Mouse (Mus musculus) cortical plate, adult 2 months (tissue): Measurements from ENCODE around the gene Slc27a1. TPM values are rescaled to one million over a fixed set of nuclear protein-coding genes. Genes with fewer than 3 reads are reported as not detected.

Experiments used
- H3K27ac ChIP-seq: fragments of 200-500 bp; 2 replicates; pipeline ENCODE4 v1.5.1; 2012; ENCODE audit warnings: low read length, control low read depth, inconsistent platforms; ENCODE audit not compliant: insufficient read depth
- H3K4me1 ChIP-seq: fragments of 200-500 bp; 2 replicates; pipeline ENCODE4 v1.6.1; 2011; ENCODE audit warnings: low read length; ENCODE audit not compliant: control insufficient read depth, insufficient read depth
- H3K4me3 ChIP-seq: fragments of 200-500 bp; 2 replicates; pipeline ENCODE4 v1.5.1; 2011; ENCODE audit warnings: mild to moderate bottlenecking, low read length, control low read depth; ENCODE audit not compliant: insufficient read depth
- CTCF ChIP-seq: fragments of 200-500 bp; IDR thresholded peaks from 2 replicates; pipeline ENCODE4 v1.5.1; 2011; ENCODE audit warnings: mild to moderate bottlenecking, control low read depth, low read length; ENCODE audit not compliant: insufficient read depth; ENCODE audit errors: extremely low read depth
- POLR2A ChIP-seq: fragments of 200-500 bp; IDR thresholded peaks from 2 replicates; pipeline ENCODE4 v1.6.1; 2011; ENCODE audit warnings: mild to moderate bottlenecking, low read length, control low read depth; ENCODE audit not compliant: insufficient read depth; ENCODE audit errors: extremely low read depth
- polyA plus RNA-seq: library from polyadenylated mRNA; depleted of rRNA; stranded (reverse); fragments of >200 nt; gene quantifications from 2 replicates; pipeline ENCODE4 v1.2.3, GENCODE M21; 2012

Slc27a1 gene
- polyA plus RNA-seq, 1 experiment, result 146 TPM

- H3K4me1 ChIP-seq, result peaks cover 2% of the 10 kb centered on the region; the same call in 1 of the 2 replicates
- TF ChIP-seq CTCF (no peak), POLR2A (no peak)
- no peak within 1 kb of the TSS for H3K4me3 ChIP-seq
- H3K27ac ChIP-seq, result no peak within 1 kb of the TSS
These were observed 2.2 kb upstream of the Slc27a1 start, which contains the start of gene Nxnl1 for GRCm38 (mm10) chr8:71566501-71566900. Nxnl1 (minus strand) TSS chr8:71566601.

GRCm38 (mm10) chr8:71567587-71567986, 1.1 kb upstream of the Slc27a1 start:
- H3K27ac ChIP-seq, result no peak overlapping the region
- TF ChIP-seq CTCF (no peak), POLR2A (no peak)
- H3K4me3 ChIP-seq, result no peak overlapping the region
- peaks cover 4% of the 10 kb centered on the region; the same call in 1 of the 2 replicates for H3K4me1 ChIP-seq

GRCm38 (mm10) chr8:71568941-71569340, 259 bp downstream of the Slc27a1 start:
- Histone ChIP-seq H3K4me3 (peak overlapping the region; percentile 58), H3K4me1 (peaks cover 5% of the 10 kb centered on the region; the same call in 1 of the 2 replicates), H3K27ac (peak overlapping the region; percentile 47)
- TF ChIP-seq CTCF (no peak), POLR2A (no peak)

DNA sequence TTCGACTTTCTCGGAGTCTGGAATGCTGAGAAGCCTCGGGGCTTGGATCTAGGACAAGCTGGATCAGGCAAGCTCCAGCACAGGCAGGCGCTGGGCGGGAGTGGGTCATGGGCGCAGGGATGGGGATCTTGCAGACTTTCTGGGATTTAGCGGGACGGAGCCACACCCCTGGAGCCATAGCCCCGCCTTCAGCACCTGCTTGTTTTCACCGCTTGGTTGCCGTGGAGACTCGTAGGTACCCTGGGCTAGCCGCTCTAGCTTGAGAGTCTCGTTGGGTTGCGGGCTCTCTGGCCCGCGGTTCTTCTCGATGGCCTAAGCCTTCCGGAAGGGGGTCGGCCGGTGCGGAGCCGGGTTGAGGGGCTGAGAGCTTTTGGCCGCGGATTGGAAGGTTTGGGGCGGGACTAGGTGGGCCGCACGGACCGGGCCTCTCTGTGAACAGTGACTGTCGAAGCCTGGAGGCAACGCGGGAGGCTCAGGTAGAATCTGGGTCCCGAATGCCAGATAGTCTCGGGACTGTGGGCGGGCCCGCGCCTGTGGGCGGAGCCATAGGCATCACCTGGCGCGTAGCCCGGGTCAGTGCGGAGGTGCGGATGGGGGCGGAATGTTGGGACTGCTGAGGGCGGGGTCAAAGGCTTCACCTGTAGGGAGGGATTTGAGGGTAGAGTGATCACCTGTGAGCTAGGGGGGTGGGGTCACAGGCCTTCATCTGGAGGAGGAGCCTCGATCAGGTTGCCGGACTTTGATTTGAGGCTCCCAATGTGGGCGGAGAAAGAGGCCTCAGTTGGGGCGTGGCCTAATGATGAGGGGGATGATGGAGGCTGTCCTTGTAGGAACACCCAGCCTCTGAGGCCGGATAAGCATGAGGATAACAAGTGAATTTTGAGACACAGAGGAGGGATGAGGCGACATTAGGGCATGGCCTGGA, 946 bp downstream of the Slc27a1 start:
- peaks cover 5% of the 10 kb centered on the region; the same call in 1 of the 2 replicates for H3K4me1 ChIP-seq
- H3K4me3 ChIP-seq, result peak overlapping the region; percentile 58
- peak; percentile 21; the same call in 1 of the 2 replicates for TF ChIP-seq POLR2A
- TF ChIP-seq CTCF, result no peak
- peak overlapping the region; percentile 72 for H3K27ac ChIP-seq

DNA sequence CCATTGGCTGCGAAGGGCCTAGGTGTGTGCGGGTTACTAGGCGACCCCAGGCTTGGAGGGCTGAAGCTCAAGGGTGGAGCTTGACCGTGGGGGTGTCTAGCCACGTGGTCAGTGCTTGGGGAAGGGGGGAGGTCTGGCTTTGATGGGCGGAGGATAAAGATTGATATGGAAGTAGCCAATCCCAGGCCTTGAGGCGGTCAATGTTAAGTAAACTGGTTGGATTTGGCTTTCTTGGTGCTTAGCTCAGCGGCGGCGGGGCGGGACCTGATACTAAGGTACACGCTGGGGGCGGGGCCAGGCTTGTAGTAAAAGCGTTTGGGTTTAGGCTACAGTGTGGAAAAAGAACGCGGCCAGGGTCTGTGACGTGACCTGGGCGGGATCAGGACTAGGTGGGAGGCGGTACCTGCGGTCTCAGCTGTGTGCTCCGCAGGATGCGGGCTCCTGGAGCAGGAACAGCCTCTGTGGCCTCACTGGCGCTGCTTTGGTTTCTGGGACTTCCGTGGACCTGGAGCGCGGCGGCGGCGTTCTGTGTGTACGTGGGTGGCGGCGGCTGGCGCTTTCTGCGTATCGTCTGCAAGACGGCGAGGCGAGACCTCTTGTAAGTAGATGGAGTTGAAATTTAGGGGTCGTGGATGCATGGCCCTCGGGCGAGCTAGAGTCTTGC, 1.7 kb downstream of the Slc27a1 start:
- Histone ChIP-seq H3K4me1 (peaks cover 5% of the 10 kb centered on the region; the same call in 1 of the 2 replicates), H3K27ac (peak overlapping the region; percentile 72), H3K4me3 (peak overlapping the region; percentile 58)
- TF ChIP-seq POLR2A (peak; percentile 64; the same call in 1 of the 2 replicates), CTCF (no peak)

- H3K4me3 ChIP-seq, result no peak overlapping the region
- 0 out of 2 replicates have a peak overlapping the region, but pooled peaks have one; percentile 6 for H3K27ac ChIP-seq
- peaks cover 5% of the 10 kb centered on the region; the same call in 1 of the 2 replicates for H3K4me1 ChIP-seq
- TF ChIP-seq CTCF (no peak), POLR2A (no peak)
These were observed 3.4 kb downstream of the Slc27a1 start for GRCm38 (mm10) chr8:71572077-71572476.

DNA sequence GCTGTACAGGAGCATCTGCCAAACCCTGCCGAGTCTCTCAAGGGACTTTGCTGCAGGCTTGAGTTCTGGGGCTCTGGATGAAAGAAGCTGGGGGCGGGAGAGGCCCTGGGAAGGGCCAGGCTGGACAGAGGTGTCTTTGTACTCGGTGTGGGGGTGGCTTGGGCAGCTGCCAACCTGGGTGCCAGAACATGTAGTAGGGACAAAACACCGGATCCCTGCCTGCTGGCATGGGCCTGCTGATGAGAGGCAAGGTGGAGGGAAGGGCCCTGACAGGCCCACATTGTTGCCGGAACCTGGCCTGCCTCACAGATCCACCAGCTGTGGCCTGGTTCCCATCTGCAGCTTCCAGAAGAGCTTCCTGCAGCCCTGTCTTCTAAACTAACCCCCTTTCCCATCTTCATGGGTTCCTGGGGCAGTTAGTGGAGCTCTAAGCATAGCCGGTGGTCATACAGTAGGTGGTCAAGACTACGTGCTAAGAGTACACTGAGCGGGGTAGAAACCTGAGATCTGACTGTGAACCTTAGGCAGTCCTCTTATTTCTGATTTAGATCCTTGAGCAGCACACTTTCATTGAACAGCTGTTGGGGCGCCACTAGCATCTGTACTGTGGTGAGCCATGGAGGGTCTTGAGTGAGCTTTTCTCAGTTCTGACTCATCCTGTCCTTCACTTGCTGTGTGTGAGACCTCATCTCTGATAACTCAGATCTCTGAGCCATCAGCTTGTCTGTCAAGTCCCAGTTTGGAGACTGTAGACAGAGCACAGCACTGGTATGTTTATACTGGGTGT, 4.4 kb downstream of the Slc27a1 start:
- Histone ChIP-seq H3K4me3 (peak overlapping the region; percentile 2), H3K27ac (peak overlapping the region; percentile 49; the same call in 1 of the 2 replicates), H3K4me1 (peaks cover 5% of the 10 kb centered on the region; the same call in 1 of the 2 replicates)
- TF ChIP-seq CTCF, result no peak
- 0 out of 2 replicates have a peak, but pooled peaks have one; percentile 11 for TF ChIP-seq POLR2A

- TF ChIP-seq POLR2A (no peak), CTCF (no peak)
- H3K27ac ChIP-seq, result no peak overlapping the region
- H3K4me1 ChIP-seq, result peaks cover 5% of the 10 kb centered on the region; the same call in 1 of the 2 replicates
- no peak overlapping the region for H3K4me3 ChIP-seq
These were observed 5.7 kb downstream of the Slc27a1 start for GRCm38 (mm10) chr8:71574426-71574825.

- Histone ChIP-seq H3K4me1 (peaks cover 5% of the 10 kb centered on the region; the same call in 1 of the 2 replicates), H3K27ac (no peak overlapping the region), H3K4me3 (no peak overlapping the region)
- TF ChIP-seq CTCF, result no peak
- TF ChIP-seq POLR2A, result no peak
These were observed 6.3 kb downstream of the Slc27a1 start for GRCm38 (mm10) chr8:71575020-71575419.
